In the genomic region with DNA sequence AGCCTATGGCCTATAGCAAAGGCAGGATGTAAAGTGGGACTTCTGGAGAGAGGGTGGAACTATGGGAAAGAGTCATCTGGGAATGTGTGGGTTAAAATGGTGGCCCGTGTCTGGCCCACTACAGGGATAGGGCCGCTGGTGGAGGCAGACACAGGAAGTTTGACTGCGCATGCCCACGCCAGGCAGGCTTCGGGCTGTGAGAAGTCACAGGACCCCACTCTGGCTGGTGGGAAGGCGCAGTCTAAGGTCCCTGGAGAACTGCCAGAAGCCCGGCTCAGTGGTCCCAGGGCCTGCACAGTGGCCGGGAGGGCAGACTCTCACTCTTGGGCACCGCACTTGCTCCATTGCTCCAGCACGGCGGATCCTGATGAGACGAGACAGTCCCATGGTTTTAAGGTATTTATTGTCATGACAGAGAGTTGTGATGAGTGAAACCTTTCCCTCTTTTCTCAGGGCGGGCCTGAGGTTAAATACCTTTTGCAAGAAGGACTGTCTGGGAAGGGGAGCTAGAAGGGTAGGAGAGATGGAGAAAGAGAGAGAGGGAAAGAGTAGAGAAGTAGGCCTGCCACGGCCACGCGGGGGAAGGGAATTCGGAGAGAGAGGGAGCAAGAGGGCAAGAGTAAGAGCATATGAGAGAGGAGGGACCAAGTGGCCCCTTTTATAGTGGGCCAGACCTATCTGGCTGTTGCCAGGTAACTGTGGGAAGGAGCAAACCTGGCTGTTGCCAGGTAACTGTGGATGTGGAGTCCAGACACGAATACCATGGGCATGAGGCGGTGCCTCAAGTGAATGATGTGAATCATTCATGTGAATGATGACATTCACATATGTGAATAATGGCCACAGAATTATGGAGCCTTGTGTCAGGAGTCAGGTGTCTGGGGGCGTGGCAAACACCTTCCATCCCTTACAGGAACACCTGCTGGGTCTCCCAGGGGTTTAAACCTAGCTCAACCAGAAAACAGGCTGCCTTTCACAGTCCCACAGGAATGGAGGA, we compare ENCODE assay signal across 1 mouse cellular context.
TF ChIP-seq lines count a peak whose summit lies in the region.

No protein-coding gene starts in this region.

TF ChIP-seq in ES-E14, 5 proteins besides CTCF, POLR2A, EP300 and RAD21:
- TF ChIP-seq HCFC1 (IDR thresholded peaks at IDR 0.05; ENCODE audit: borderline replicate concordance, insufficient read depth, low read length) (no peak), MAFK (IDR thresholded peaks at IDR 0.05; ENCODE audit: insufficient read depth, low read depth, low read length) (no peak), ZC3H11A (IDR thresholded peaks at IDR 0.05; ENCODE audit: borderline replicate concordance, low read depth, low read length) (no peak), ZNF384 (IDR thresholded peaks at IDR 0.05; ENCODE audit: low read depth, low read length) (no peak), CHD2 (IDR thresholded peaks at IDR 0.05; ENCODE audit: low read depth, low read length) (no peak)
